Mouse (Mus musculus) kidney, postnatal 36 days (tissue): ENCODE data around the gene Mical1.

Source experiments
- DNase-seq, 2 experiments: peaks; one replicate each; pipeline ENCODE4 v3.0.0; 2021 to 2022; ENCODE audit warnings: mixed read lengths in 2 of 2

Mical1 gene

DNA sequence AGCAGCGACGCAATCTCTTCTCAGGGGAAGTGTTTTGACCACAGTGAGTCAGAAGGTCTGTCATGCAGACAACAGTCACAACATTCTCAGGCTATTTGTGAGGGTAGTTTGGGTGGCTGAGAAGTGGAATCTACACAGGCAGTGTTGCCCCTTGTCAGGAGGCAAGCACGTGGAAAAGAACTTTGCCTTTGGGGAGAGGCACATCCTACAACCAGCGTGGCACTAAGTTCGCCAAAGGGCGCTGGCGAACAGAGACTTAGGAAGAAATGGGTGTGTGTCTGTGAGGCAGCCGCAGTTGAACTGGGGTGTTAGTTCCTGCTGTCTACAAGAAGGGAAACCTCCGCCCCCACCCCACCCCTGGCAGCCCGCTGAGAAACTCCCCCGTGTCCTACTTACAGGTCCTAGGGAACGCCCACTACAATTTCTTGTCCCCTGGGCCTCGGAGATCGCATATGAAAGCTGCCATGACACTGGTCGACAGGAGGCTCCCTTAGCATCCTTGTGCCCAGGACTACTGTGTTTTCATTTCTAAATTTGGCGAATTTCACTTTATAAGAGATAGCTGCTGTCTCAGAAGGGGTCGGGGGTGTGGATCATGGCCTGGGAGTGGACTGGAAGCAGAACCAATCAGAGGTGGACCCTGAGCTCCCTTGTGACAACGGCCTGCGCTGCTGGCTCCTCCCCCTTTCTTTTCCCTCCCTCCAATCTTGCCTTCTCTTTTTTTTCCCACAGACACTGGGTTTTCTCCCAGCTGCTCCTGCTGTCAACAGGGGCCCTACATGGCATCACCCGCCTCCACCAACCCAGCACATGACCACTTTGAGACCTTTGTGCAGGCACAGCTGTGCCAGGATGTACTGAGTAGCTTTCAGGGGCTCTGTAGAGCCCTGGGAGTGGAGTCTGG is 1.4 kb downstream of the Mical1 start:
- DNase-seq = peak; percentile 62 to 67

DNA sequence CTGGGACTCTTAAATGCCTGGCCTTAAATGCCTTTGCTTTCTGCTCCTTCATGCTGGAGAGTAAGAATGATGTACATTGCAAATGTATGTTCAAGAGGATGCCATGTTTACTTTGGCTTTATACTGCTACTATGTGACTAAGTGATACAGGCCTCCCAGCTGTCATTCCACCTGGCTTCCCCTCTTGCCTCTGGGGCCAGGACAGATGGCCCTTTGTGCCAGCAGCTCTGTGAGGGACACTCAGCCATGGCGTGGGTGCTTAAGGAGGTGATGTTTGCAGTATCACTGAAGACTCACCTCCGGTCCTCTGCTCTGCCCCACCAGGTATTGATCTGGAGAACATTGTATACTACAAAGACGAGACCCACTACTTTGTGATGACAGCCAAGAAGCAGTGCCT is 3.8 kb downstream of the Mical1 start:
- no peak for DNase-seq

DNA sequence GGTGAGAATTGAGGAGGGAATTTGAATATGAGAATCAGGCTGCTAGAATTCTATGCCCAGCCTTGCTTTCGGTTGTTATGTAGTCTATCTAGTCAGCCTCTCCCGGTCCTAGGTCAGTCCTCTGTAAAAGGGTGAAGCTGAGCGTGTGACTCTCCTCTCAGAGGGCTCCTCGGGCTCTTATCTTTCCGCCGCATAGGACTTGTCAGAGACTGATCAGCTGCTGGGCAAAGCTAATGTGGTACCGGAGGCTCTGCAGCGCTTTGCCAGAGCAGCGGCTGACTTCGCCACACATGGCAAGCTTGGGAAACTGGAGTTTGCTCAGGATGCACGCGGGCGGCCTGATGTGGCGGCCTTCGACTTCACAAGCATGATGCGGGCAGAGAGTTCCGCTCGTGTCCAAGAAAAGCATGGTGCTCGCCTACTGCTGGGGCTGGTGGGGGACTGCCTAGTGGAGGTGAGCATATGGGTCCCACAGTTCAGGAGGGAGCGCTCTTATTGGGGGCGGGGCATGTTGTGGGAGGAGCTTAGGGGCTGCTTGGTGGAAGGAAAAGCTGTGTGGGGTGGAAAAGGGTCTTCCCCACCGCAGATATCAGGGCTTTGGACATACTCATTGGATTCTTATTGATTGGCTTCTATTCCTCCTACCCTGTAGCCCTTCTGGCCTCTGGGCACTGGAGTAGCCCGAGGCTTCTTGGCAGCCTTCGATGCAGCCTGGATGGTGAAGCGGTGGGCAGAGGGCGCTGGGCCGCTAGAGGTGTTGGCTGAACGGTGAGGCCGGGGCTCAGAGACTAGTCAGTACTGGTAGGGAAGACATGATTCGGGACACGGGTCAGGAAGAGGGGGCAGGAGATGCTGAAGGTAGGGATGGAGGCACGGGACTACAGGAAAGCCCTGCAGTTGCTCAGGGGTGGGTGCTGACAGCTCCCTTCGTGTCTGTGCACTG is 5.1 kb downstream of the Mical1 start:
- no peak for DNase-seq

DNA sequence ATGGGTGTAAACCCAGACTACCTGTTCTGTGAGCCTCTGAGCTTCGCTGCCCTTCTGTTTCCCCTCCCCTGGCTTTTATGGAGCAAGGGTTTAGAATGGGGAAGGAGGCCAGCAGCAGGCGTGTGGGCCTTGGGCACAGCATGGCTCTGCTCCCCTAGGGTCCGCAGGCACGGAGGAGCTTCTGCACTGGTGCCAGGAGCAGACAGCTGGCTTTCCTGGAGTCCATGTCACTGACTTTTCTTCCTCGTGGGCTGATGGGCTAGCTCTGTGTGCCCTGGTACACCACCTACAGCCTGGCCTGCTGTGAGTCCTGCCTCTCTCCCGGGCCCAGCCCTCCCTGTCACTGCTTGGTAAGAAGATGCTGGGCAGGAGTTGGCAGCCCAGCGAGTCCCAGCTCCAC is 6.3 kb downstream of the Mical1 start:
- no peak for DNase-seq

- DNase-seq = no peak
Measured at GRCm38 (mm10) chr10:41485778-41486177, 9.7 kb downstream of the Mical1 start.

GRCm38 (mm10) chr10:41486506-41487170 is 10.5 kb downstream of the Mical1 start:
- DNase-seq = no peak

GRCm38 (mm10) chr10:41488877-41489276 is 12.8 kb downstream of the Mical1 start:
- no peak for DNase-seq

DNA sequence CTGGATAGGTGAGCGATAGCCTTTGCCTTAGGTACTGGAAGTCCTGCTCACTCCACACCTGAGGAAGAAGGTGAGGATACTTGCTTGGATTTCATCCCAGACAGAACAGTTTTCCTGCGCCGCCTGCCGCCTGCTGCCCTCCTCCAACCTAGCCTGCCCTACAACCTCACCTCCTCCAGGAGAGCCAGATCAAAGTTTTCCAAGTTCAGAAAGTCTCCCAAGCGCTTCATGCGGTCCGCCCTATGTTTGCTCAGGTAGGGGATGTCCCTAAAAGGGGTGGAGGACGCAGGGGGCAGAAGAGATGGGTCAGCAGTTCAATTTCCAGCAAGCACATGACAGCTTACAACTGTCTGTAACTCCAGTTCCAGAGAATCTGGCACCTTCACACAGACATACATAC is 13.2 kb downstream of the Mical1 start:
- peak; percentile 68 for DNase-seq

DNA sequence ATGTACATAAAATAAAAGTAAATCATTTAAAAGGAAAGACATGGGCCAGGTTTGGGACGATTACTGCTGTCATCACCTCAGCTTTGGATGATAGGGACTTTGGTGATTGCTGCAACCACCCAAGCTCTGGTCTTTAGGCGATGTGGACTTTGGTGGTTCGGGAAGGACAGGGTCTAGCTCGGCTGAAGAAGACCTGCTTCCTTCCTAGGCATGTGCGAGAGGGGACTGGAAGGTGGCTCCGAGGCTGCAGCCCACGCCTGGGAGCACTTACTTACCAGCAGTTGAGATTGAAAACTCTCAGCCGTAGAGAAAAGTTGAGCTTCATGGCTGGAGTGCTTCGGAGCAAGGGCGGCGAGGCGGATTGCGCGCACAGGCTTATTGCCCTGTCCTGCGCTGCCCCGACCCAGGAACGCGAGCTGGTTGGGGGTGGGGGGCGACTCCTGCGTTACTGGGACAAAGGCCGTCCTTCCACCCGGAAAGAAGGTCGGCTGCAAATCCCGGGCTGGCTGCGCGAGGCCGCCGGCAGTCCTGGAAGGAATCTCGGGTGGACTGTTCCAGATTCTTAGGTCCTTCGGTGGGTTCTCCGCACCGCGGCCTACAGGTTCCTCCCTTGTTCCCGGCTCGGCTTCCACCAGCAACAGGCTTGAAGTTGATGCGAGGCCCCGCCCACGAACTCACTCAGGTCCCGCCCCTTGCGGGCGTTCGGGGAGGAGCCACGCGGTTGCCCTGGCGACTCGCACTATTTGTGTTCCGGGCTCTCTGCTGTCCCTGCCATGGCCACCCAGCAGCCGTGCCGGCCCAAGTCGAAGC is 13.8 kb downstream of the Mical1 start, which contains the start of the genes Smpd2 and Ppil6:
Gene Smpd2, minus strand, starts transcription at position 662 of the 810 bp plus-strand sequence.
Gene Ppil6, plus strand, starts transcription at position 732 of the 810 bp plus-strand sequence.
- peak; percentile 97 to 98 for DNase-seq

DNA sequence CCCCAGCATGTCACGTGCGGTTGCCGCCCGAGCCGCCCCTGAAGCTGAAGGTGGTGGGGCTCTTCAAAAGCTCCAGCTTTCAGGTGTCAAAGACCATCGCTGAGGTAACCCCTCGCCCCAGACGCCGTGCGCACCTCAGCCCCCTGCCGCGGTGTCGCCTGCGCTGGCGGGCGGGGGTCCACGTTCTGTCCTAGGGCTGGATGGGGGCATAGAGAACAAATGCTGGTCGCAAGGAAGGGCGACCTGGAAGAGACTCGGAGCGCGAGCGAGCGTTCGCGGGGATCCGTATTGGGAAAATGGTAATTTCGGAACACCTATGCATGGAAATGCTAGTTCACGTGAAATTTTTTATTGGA is 14.4 kb downstream of the Mical1 start:
- no peak for DNase-seq

GRCm38 (mm10) chr10:41491111-41491510 is 15.0 kb downstream of the Mical1 start:
- peak; percentile 60 to 64 for DNase-seq

DNA sequence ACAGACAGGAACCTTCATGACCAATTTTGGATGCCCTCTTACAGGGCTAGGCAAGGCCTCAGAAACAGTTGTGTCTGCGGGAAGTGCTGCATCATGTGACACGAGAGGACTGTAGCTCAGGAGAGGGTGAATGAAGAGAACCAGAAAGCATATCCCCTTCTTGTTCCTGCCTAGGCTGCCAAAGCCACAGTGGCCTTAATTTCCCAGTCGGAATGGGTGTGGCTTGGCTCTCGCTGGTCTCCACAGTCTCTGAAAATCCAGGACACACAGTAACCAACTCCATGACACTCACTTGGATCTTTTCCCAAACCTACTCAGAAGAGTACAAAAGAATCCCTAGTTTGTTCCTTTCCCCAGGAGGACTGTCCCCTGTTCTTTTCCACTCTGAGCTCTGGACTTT is 24.8 kb downstream of the Mical1 start:
- peak; percentile 81 to 91 for DNase-seq

GRCm38 (mm10) chr10:41504996-41505395 is 28.9 kb downstream of the Mical1 start:
- DNase-seq = no peak

GRCm38 (mm10) chr10:41505446-41505845 is 29.3 kb downstream of the Mical1 start:
- peak; percentile 76 to 82 for DNase-seq

- peak in 1 of 2 experiments; percentile 58 for DNase-seq
Measured at GRCm38 (mm10) chr10:41509160-41509559, 33.0 kb downstream of the Mical1 start.

- no peak for DNase-seq
Measured at GRCm38 (mm10) chr10:41514301-41514700, 38.2 kb downstream of the Mical1 start.

DNA sequence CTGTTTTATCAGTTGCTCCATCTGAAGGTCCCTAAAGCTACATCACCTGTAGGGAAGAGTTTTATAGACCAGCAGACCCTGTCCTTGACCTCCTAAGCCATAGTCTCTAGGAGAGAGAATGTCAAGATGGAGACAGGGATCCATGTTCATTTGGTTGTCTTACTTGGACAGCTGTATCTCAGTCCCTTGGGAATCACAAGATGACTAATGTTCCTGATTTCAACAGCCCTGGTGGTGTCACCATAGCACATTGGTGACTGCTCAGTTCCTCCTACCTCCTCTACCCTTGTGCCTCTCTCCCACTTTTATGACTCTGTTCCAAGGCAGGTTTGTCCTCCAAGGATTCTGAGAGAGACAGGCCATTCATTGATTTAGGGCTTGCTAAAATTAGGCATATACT is 38.8 kb downstream of the Mical1 start:
- DNase-seq = no peak

DNA sequence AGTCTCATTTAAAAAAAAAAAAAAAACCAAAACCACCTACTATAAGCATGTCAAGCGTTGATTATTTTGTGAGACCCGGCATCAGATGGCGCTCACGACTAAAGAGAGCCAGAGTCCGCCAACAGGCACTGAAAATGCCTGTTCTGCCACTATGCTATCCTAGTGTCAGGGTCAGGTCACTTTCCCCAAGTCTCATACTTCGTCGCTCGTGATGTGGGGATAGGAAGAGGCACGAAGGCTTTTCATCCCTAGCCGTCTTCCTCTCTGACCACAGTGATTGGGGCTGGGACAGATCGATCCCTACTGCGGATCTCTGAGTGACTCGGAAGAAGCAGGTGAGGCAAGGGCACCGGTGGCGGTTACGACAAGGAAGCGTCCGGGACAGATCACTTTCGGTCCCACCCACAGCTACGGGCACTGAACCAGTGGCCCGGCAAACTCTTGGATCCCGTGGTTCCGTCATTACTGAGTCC is 42.4 kb downstream of the Mical1 start:
- peak; percentile 82 to 84 for DNase-seq

GRCm38 (mm10) chr10:41518981-41519618 is 43.0 kb downstream of the Mical1 start, which contains the start of gene Cd164:
Gene Cd164, plus strand, starts transcription at chr10:41519414.
- peak; percentile 94 to 95 for DNase-seq

DNA sequence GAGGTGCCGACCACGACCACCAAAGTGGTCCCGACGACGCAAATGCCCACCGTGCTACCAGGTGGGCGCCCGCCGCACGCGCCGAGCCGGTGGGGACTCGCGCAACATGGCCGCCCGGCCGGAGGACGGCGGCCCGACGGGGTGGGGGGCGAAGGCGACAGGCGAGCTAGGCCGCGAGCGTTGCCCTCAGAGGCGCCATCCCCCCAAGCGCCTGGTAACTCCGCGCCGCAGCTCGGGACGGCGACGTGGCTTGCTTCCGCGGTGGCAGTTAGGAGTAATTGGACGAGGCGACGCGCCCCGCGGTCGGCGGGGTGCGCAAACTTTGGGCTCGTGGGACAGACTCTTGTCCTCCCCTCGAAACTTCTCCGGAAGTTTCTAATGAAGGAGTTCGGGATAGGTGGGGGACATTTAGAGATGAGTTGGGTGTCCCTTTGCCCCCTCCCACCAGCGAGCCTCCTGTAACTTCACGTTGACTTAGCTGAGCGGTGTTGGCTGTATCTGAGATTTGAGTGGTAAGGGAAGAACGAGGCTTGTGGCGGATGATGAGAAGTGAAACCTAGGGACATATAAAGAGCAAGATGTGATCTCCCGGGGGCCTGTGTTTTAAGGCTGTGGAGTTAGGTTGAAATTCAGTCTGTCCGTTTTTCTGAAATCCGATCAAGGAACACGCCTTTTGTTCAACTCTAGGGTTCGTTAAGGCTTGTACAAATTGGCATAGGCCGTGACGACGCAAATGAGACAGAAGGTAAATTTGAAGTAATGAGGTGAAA is 43.7 kb downstream of the Mical1 start:
- peak; percentile 27 to 72 for DNase-seq

GRCm38 (mm10) chr10:41520410-41520673 is 44.2 kb downstream of the Mical1 start:
- DNase-seq = no peak
